Mouse (Mus musculus): ENCODE data around the gene Shmt2. TPM values are rescaled to one million over a fixed set of nuclear protein-coding genes. Genes with fewer than 3 reads are reported as not detected.
A peak's percentile ranks its signal among the peaks of the same experiment; 100 is the strongest.

Shmt2 gene
- polyA plus RNA-seq (2014; fragmentation: Nextera tagmentation; extraction: Ambion mirVana), result 82.1 and 91.5 TPM in 2 replicates

GRCm38 (mm10) chr10:127522088-127522581 lies at the start of gene Shmt2:
Gene Shmt2 (minus strand): TSS chr10:127522444.
- H3K4me3 ChIP-seq (ENCODE audit: low read depth, low read length), result peak within 1 kb of the TSS; percentile 53
- H3K9ac ChIP-seq (ENCODE audit: low read length), result peak within 1 kb of the TSS; percentile 60
- peaks cover 2% of the 10 kb centered on the region; the same call in 1 of the 2 replicates for H3K36me3 ChIP-seq (ENCODE audit: control insufficient read depth, insufficient read depth, low read length)
- peak within 1 kb of the TSS; percentile 79 for H3K4me2 ChIP-seq (ENCODE audit: low read depth)
- DNase-seq (ENCODE audit: low spot score) (peak; percentile 92), ATAC-seq (ENCODE audit: insufficient read depth, low FRiP score, low TSS enrichment) (peak; percentile 43)
- WGBS, result under 1% methylated on average over 21 of the region's 21 CpGs
- H3K27me3 ChIP-seq (ENCODE audit: control insufficient read depth, insufficient read depth, low read length), result peaks cover 34% of the 10 kb centered on the region
- H3K9me3 ChIP-seq (ENCODE audit: control insufficient read depth, low read length), result no peaks in the 10 kb centered on the region
- H3K4me1 ChIP-seq (ENCODE audit: control insufficient read depth, insufficient read depth, low read length), result peaks cover 28% of the 10 kb centered on the region
- no peak within 1 kb of the TSS for H3K27ac ChIP-seq (ENCODE audit: low read depth, low read length)

- Histone ChIP-seq H3K36me3 (ENCODE audit: control insufficient read depth, insufficient read depth, low read length) (peaks cover 28% of the 10 kb centered on the region), H3K9me3 (ENCODE audit: control insufficient read depth, low read length) (no peaks in the 10 kb centered on the region)
- 91% methylated on average over 17 of the region's 17 CpGs for WGBS
Observed at GRCm38 (mm10) chr10:127570937-127571641, 48.8 kb upstream of the Shmt2 start.

GRCm38 (mm10) chr10:127570384-127570783 lies 48.1 kb upstream of the Shmt2 start:
- Histone ChIP-seq H3K27me3 (ENCODE audit: control insufficient read depth, insufficient read depth, low read length) (no peaks in the 10 kb centered on the region), H3K4me2 (ENCODE audit: low read depth) (no peak overlapping the region), H3K36me3 (ENCODE audit: control insufficient read depth, insufficient read depth, low read length) (peaks cover 31% of the 10 kb centered on the region), H3K4me3 (ENCODE audit: low read depth, low read length) (no peak overlapping the region), H3K9ac (ENCODE audit: low read length) (no peak overlapping the region), H3K9me3 (ENCODE audit: control insufficient read depth, low read length) (no peaks in the 10 kb centered on the region), H3K4me1 (ENCODE audit: control insufficient read depth, insufficient read depth, low read length) (no peaks in the 10 kb centered on the region), H3K27ac (ENCODE audit: low read depth, low read length) (no peak overlapping the region)
- ATAC-seq (ENCODE audit: insufficient read depth, low FRiP score, low TSS enrichment) (no peak), DNase-seq (ENCODE audit: low spot score) (no peak)
- 88% methylated on average over 6 of the region's 6 CpGs for WGBS

More at GRCm38 (mm10) chr10:127570937-127571641, 48.8 kb upstream of the Shmt2 start:
- H3K9ac ChIP-seq (ENCODE audit: low read length), result no peak overlapping the region
- H3K4me1 ChIP-seq (ENCODE audit: control insufficient read depth, insufficient read depth, low read length), result no peaks in the 10 kb centered on the region
- H3K4me2 ChIP-seq (ENCODE audit: low read depth), result no peak overlapping the region
- no peak overlapping the region for H3K4me3 ChIP-seq (ENCODE audit: low read depth, low read length)
- DNase-seq (ENCODE audit: low spot score) (no peak), ATAC-seq (ENCODE audit: insufficient read depth, low FRiP score, low TSS enrichment) (no peak)
- no peaks in the 10 kb centered on the region for H3K27me3 ChIP-seq (ENCODE audit: control insufficient read depth, insufficient read depth, low read length)
- no peak overlapping the region for H3K27ac ChIP-seq (ENCODE audit: low read depth, low read length)

GRCm38 (mm10) chr10:127569450-127569849 lies 47.2 kb upstream of the Shmt2 start:
- ATAC-seq (ENCODE audit: insufficient read depth, low FRiP score, low TSS enrichment), result no peak; the same call in 1 of the 2 replicates
- 31% methylated on average over 3 of the region's 3 CpGs for WGBS
- no peak overlapping the region for H3K4me3 ChIP-seq (ENCODE audit: low read depth, low read length)
- H3K4me1 ChIP-seq (ENCODE audit: control insufficient read depth, insufficient read depth, low read length), result no peaks in the 10 kb centered on the region
- H3K27me3 ChIP-seq (ENCODE audit: control insufficient read depth, insufficient read depth, low read length), result no peaks in the 10 kb centered on the region
- peaks cover 25% of the 10 kb centered on the region for H3K36me3 ChIP-seq (ENCODE audit: control insufficient read depth, insufficient read depth, low read length)
- H3K27ac ChIP-seq (ENCODE audit: low read depth, low read length), result no peak overlapping the region
- H3K9me3 ChIP-seq (ENCODE audit: control insufficient read depth, low read length), result no peaks in the 10 kb centered on the region
- H3K9ac ChIP-seq (ENCODE audit: low read length), result no peak overlapping the region
- H3K4me2 ChIP-seq (ENCODE audit: low read depth), result no peak overlapping the region
- DNase-seq (ENCODE audit: low spot score), result peak; percentile 79

- Histone ChIP-seq H3K9me3 (ENCODE audit: control insufficient read depth, low read length) (no peaks in the 10 kb centered on the region), H3K27me3 (ENCODE audit: control insufficient read depth, insufficient read depth, low read length) (no peaks in the 10 kb centered on the region), H3K9ac (ENCODE audit: low read length) (no peak overlapping the region), H3K36me3 (ENCODE audit: control insufficient read depth, insufficient read depth, low read length) (peaks cover 20% of the 10 kb centered on the region), H3K4me1 (ENCODE audit: control insufficient read depth, insufficient read depth, low read length) (no peaks in the 10 kb centered on the region), H3K27ac (ENCODE audit: low read depth, low read length) (no peak overlapping the region), H3K4me2 (ENCODE audit: low read depth) (no peak overlapping the region), H3K4me3 (ENCODE audit: low read depth, low read length) (no peak overlapping the region)
- no peak for ATAC-seq (ENCODE audit: insufficient read depth, low FRiP score, low TSS enrichment)
- 95% methylated on average over 28 of the region's 28 CpGs for WGBS
- DNase-seq (ENCODE audit: low spot score), result no peak
Observed at GRCm38 (mm10) chr10:127566553-127567326, 44.5 kb upstream of the Shmt2 start.

- Histone ChIP-seq H3K27me3 (ENCODE audit: control insufficient read depth, insufficient read depth, low read length) (no peaks in the 10 kb centered on the region), H3K36me3 (ENCODE audit: control insufficient read depth, insufficient read depth, low read length) (peaks cover 28% of the 10 kb centered on the region), H3K4me2 (ENCODE audit: low read depth) (no peak overlapping the region), H3K9me3 (ENCODE audit: control insufficient read depth, low read length) (no peaks in the 10 kb centered on the region), H3K4me3 (ENCODE audit: low read depth, low read length) (no peak overlapping the region), H3K4me1 (ENCODE audit: control insufficient read depth, insufficient read depth, low read length) (no peaks in the 10 kb centered on the region), H3K9ac (ENCODE audit: low read length) (no peak overlapping the region), H3K27ac (ENCODE audit: low read depth, low read length) (no peak overlapping the region)
- DNase-seq (ENCODE audit: low spot score) (no peak), ATAC-seq (ENCODE audit: insufficient read depth, low FRiP score, low TSS enrichment) (no peak)
- 50% methylated on average over 13 of the region's 13 CpGs for WGBS
Observed at GRCm38 (mm10) chr10:127564301-127564700, 42.1 kb upstream of the Shmt2 start.

GRCm38 (mm10) chr10:127563840-127564239 lies 41.6 kb upstream of the Shmt2 start:
- Histone ChIP-seq H3K27me3 (ENCODE audit: control insufficient read depth, insufficient read depth, low read length) (no peaks in the 10 kb centered on the region), H3K4me1 (ENCODE audit: control insufficient read depth, insufficient read depth, low read length) (no peaks in the 10 kb centered on the region), H3K9me3 (ENCODE audit: control insufficient read depth, low read length) (no peaks in the 10 kb centered on the region), H3K27ac (ENCODE audit: low read depth, low read length) (no peak overlapping the region), H3K4me3 (ENCODE audit: low read depth, low read length) (no peak overlapping the region), H3K36me3 (ENCODE audit: control insufficient read depth, insufficient read depth, low read length) (peaks cover 27% of the 10 kb centered on the region), H3K9ac (ENCODE audit: low read length) (no peak overlapping the region), H3K4me2 (ENCODE audit: low read depth) (no peak overlapping the region)
- 77% methylated on average over 8 of the region's 8 CpGs for WGBS
- DNase-seq (ENCODE audit: low spot score) (no peak), ATAC-seq (ENCODE audit: insufficient read depth, low FRiP score, low TSS enrichment) (no peak)

- H3K27me3 ChIP-seq (ENCODE audit: control insufficient read depth, insufficient read depth, low read length), result no peaks in the 10 kb centered on the region
- peaks cover 41% of the 10 kb centered on the region for H3K36me3 ChIP-seq (ENCODE audit: control insufficient read depth, insufficient read depth, low read length)
- H3K4me1 ChIP-seq (ENCODE audit: control insufficient read depth, insufficient read depth, low read length), result no peaks in the 10 kb centered on the region
- DNase-seq (ENCODE audit: low spot score), result no peak
- no peak overlapping the region for H3K4me2 ChIP-seq (ENCODE audit: low read depth)
- no peak overlapping the region for H3K9ac ChIP-seq (ENCODE audit: low read length)
- no peaks in the 10 kb centered on the region for H3K9me3 ChIP-seq (ENCODE audit: control insufficient read depth, low read length)
- H3K4me3 ChIP-seq (ENCODE audit: low read depth, low read length), result no peak overlapping the region
- ATAC-seq (ENCODE audit: insufficient read depth, low FRiP score, low TSS enrichment), result no peak
- H3K27ac ChIP-seq (ENCODE audit: low read depth, low read length), result no peak overlapping the region
Observed at GRCm38 (mm10) chr10:127561145-127561544, 38.9 kb upstream of the Shmt2 start.

All from neural tube, embryonic 11.5 days (tissue).